Mouse (Mus musculus) cortical plate, adult 2 months (tissue): ENCODE data around the gene Crabp2. TPM values are rescaled to one million over a fixed set of nuclear protein-coding genes. Genes with fewer than 3 reads are reported as not detected.
A peak's percentile ranks its signal among the peaks of the same experiment; 100 is the strongest.

Experiments used
- H3K27ac ChIP-seq: fragments of 200-500 bp; 2 replicates; pipeline ENCODE4 v1.5.1; 2012; ENCODE audit warnings: low read length, control low read depth, inconsistent platforms; ENCODE audit not compliant: insufficient read depth
- H3K4me1 ChIP-seq: fragments of 200-500 bp; 2 replicates; pipeline ENCODE4 v1.6.1; 2011; ENCODE audit warnings: low read length; ENCODE audit not compliant: control insufficient read depth, insufficient read depth
- H3K4me3 ChIP-seq: fragments of 200-500 bp; 2 replicates; pipeline ENCODE4 v1.5.1; 2011; ENCODE audit warnings: mild to moderate bottlenecking, low read length, control low read depth; ENCODE audit not compliant: insufficient read depth
- CTCF ChIP-seq: fragments of 200-500 bp; IDR thresholded peaks from 2 replicates; pipeline ENCODE4 v1.5.1; 2011; ENCODE audit warnings: mild to moderate bottlenecking, control low read depth, low read length; ENCODE audit not compliant: insufficient read depth; ENCODE audit errors: extremely low read depth
- POLR2A ChIP-seq: fragments of 200-500 bp; IDR thresholded peaks from 2 replicates; pipeline ENCODE4 v1.6.1; 2011; ENCODE audit warnings: mild to moderate bottlenecking, low read length, control low read depth; ENCODE audit not compliant: insufficient read depth; ENCODE audit errors: extremely low read depth
- polyA plus RNA-seq: library from polyadenylated mRNA; depleted of rRNA; stranded (reverse); fragments of >200 nt; gene quantifications from 2 replicates; pipeline ENCODE4 v1.2.3, GENCODE M21; 2012

Gene Crabp2
- polyA plus RNA-seq, 1 experiment, result 6.2 TPM

- Histone ChIP-seq H3K4me3 (peak within 1 kb of the TSS; percentile 3; the same call in 1 of the 2 replicates), H3K4me1 (peaks cover 2% of the 10 kb centered on the region; the same call in 1 of the 2 replicates), H3K27ac (0 out of 2 replicates have a peak within 1 kb of the TSS, but pooled peaks have one; percentile 50)
- TF ChIP-seq POLR2A (0 out of 2 replicates have a peak, but pooled peaks have one; percentile 39), CTCF (no peak)
Observed at GRCm38 (mm10) chr3:87970939-87971488, 22.5 kb downstream of the Crabp2 start, which contains the start of gene Nes. TSS of gene Nes (plus strand) at chr3:87971078.

GRCm38 (mm10) chr3:87971489-87972202, 23.2 kb downstream of the Crabp2 start:
- TF ChIP-seq POLR2A, result no peak
- TF ChIP-seq CTCF, result no peak
- Histone ChIP-seq H3K27ac (0 out of 2 replicates have a peak overlapping the region, but pooled peaks have one; percentile 50), H3K4me3 (peak overlapping the region; percentile 3; the same call in 1 of the 2 replicates), H3K4me1 (peaks cover 2% of the 10 kb centered on the region; the same call in 1 of the 2 replicates)

GRCm38 (mm10) chr3:87972203-87972664, 23.8 kb downstream of the Crabp2 start:
- Histone ChIP-seq H3K27ac (no peak overlapping the region), H3K4me3 (peak overlapping the region; percentile 3; the same call in 1 of the 2 replicates)
- no peak for TF ChIP-seq POLR2A
- TF ChIP-seq CTCF, result no peak

GRCm38 (mm10) chr3:87972776-87973175, 24.3 kb downstream of the Crabp2 start:
- Histone ChIP-seq H3K4me3 (no peak overlapping the region), H3K4me1 (peaks cover 2% of the 10 kb centered on the region; the same call in 1 of the 2 replicates), H3K27ac (no peak overlapping the region)
- TF ChIP-seq CTCF, result no peak
- no peak for TF ChIP-seq POLR2A

More at GRCm38 (mm10) chr3:87972203-87972664, 23.8 kb downstream of the Crabp2 start:
- peaks cover 2% of the 10 kb centered on the region; the same call in 1 of the 2 replicates for H3K4me1 ChIP-seq

- H3K27ac ChIP-seq, result no peak overlapping the region
- H3K4me1 ChIP-seq, result peaks cover 2% of the 10 kb centered on the region; the same call in 1 of the 2 replicates
- TF ChIP-seq CTCF (no peak), POLR2A (no peak)
- H3K4me3 ChIP-seq, result no peak overlapping the region
Observed at GRCm38 (mm10) chr3:87973593-87974380, 25.3 kb downstream of the Crabp2 start.

- TF ChIP-seq CTCF, result no peak
- no peak for TF ChIP-seq POLR2A
- Histone ChIP-seq H3K4me3 (no peak overlapping the region), H3K4me1 (peaks cover 2% of the 10 kb centered on the region; the same call in 1 of the 2 replicates), H3K27ac (no peak overlapping the region)
Observed at GRCm38 (mm10) chr3:87974381-87974987, 26.0 kb downstream of the Crabp2 start.

- TF ChIP-seq POLR2A, result no peak
- no peak for TF ChIP-seq CTCF
- Histone ChIP-seq H3K4me1 (no peaks in the 10 kb centered on the region), H3K27ac (no peak overlapping the region), H3K4me3 (no peak overlapping the region)
Observed at GRCm38 (mm10) chr3:87979493-87979892, 31.0 kb downstream of the Crabp2 start.

GRCm38 (mm10) chr3:87980085-87980484, 31.6 kb downstream of the Crabp2 start:
- Histone ChIP-seq H3K27ac (no peak overlapping the region), H3K4me1 (no peaks in the 10 kb centered on the region), H3K4me3 (no peak overlapping the region)
- TF ChIP-seq CTCF, result no peak
- no peak for TF ChIP-seq POLR2A

GRCm38 (mm10) chr3:87980728-87981127, 32.3 kb downstream of the Crabp2 start:
- TF ChIP-seq CTCF (no peak), POLR2A (no peak)
- Histone ChIP-seq H3K4me1 (no peaks in the 10 kb centered on the region), H3K4me3 (no peak overlapping the region), H3K27ac (no peak overlapping the region)
